Mouse (Mus musculus) liver, adult 2 months (tissue): ENCODE measurements at regions not wholly inside any gene's neighbourhood (a gene's known extent, or its start where the extent isn't known, plus 50 kb on each side); places are given as distances from the start of the nearest gene placed in this dataset.

Source experiments
- CTCF ChIP-seq: fragments of 200-500 bp; IDR thresholded peaks from 2 replicates; pipeline ENCODE4 v1.5.1; 2011; ENCODE audit warnings: low read depth, low read length, control low read depth
- POLR2A ChIP-seq: fragments of 200-500 bp; IDR thresholded peaks from 2 replicates; pipeline ENCODE4 v1.6.1; 2011; ENCODE audit warnings: low read length, control low read depth; ENCODE audit not compliant: insufficient read depth; ENCODE audit errors: extremely low read depth

- TF ChIP-seq CTCF: no peak
- TF ChIP-seq POLR2A: no peak
These were observed 103.1 kb upstream of the E2f7 start for GRCm38 (mm10) chr10:110642065-110642690.
